Mouse (Mus musculus): Measurements from ENCODE around the gene Lrrtm3. TPM values are rescaled to one million over a fixed set of nuclear protein-coding genes. Genes with fewer than 3 reads are reported as not detected.

The Lrrtm3 gene
- polyA plus RNA-seq, 1 experiment from 2014 or later: 0.61 TPM

- Histone ChIP-seq H3K27ac (no peak overlapping the region), H3K4me1 (peaks cover 33% of the 10 kb centered on the region), H3K4me3 (replicated peaks) (no peak overlapping the region), H3K36me3 (no peaks in the 10 kb centered on the region), H3K9ac (no peak overlapping the region), H3K27me3 (peaks cover 52% of the 10 kb centered on the region), H3K9me3 (replicated peaks) (no peaks in the 10 kb centered on the region), H3K4me2 (no peak overlapping the region)
- WGBS: 63% methylated on average over 16 of the region's 16 CpGs
- ATAC-seq (replicated peaks; ENCODE audit: low FRiP score): no peak
Observed at GRCm38 (mm10) chr10:64086183-64086566, 3.9 kb downstream of the Lrrtm3 start.

- no peak overlapping the region for H3K4me3 ChIP-seq (replicated peaks)
- no peak overlapping the region for H3K27ac ChIP-seq
- H3K27me3 ChIP-seq: peaks cover 44% of the 10 kb centered on the region
- H3K9me3 ChIP-seq (replicated peaks): no peaks in the 10 kb centered on the region
- H3K4me1 ChIP-seq: peaks cover 22% of the 10 kb centered on the region
- H3K36me3 ChIP-seq: no peaks in the 10 kb centered on the region
- WGBS: 38% methylated on average over 4 of the region's 4 CpGs
- no peak overlapping the region for H3K4me2 ChIP-seq
- ATAC-seq (replicated peaks; ENCODE audit: low FRiP score): no peak
- H3K9ac ChIP-seq: no peak overlapping the region
Observed at GRCm38 (mm10) chr10:64084465-64084864, 5.6 kb downstream of the Lrrtm3 start.

DNA sequence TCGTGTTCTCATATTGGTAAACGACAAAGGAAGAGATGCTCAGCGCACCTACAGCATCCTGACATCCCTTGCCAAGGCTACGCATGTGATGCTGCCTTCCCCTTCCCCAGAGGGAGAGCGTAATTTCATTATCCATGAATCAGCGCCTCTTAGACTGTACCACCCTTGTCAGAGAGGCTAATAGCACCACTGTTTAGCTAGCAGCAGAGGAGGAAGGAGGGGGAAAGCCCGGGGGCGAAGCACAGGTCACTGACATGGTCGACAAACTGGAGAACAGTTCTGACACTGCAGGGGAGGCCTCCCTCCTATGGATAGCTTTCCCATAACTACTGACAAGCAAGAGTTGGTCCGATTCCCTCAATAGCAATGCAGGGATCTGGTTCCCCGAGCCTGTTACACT is 6.3 kb downstream of the Lrrtm3 start:
- WGBS: 53% methylated on average over 11 of the region's 11 CpGs
- peaks cover 40% of the 10 kb centered on the region for H3K27me3 ChIP-seq

DNA sequence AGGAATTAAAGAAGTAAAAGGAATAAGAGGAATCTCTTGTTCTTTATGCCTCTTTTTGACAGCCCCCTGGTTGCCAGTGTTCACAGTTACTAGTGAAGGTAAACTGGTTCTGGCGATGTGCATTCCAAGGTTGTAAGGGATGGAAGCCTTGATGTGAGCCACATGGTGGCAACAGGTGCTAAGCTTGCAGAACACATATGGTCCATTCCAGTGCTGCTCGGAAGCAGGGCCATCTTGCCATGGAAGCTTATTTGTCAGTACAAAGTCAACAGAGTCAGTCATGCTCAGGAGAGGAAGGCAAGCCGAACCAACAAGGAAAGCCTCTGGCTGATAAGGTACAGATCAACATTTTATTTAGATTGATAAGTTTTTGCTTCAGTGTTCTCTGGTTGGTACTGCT is 7.7 kb downstream of the Lrrtm3 start:
- Histone ChIP-seq H3K4me1 (peaks cover 12% of the 10 kb centered on the region), H3K4me2 (no peak overlapping the region), H3K9ac (no peak overlapping the region), H3K9me3 (replicated peaks) (no peaks in the 10 kb centered on the region), H3K27ac (no peak overlapping the region), H3K36me3 (no peaks in the 10 kb centered on the region), H3K4me3 (replicated peaks) (no peak overlapping the region), H3K27me3 (peaks cover 26% of the 10 kb centered on the region)
- ATAC-seq (replicated peaks; ENCODE audit: low FRiP score): no peak
- whole genome bisulfite sequencing: 71% methylated on average over 3 of the region's 3 CpGs

More for the DNA sequence above, 6.3 kb downstream of the Lrrtm3 start:
- H3K4me3 ChIP-seq (replicated peaks): no peak overlapping the region
- ATAC-seq (replicated peaks; ENCODE audit: low FRiP score): no peak
- no peaks in the 10 kb centered on the region for H3K36me3 ChIP-seq
- no peak overlapping the region for H3K27ac ChIP-seq
- H3K4me2 ChIP-seq: no peak overlapping the region
- no peaks in the 10 kb centered on the region for H3K9me3 ChIP-seq (replicated peaks)
- peaks cover 22% of the 10 kb centered on the region for H3K4me1 ChIP-seq
- no peak overlapping the region for H3K9ac ChIP-seq

GRCm38 (mm10) chr10:64076410-64077052 is 13.5 kb downstream of the Lrrtm3 start:
- Histone ChIP-seq H3K36me3 (no peaks in the 10 kb centered on the region), H3K9me3 (replicated peaks) (no peaks in the 10 kb centered on the region), H3K9ac (no peak overlapping the region), H3K27ac (no peak overlapping the region), H3K4me3 (replicated peaks) (no peak overlapping the region), H3K27me3 (peaks cover 5% of the 10 kb centered on the region; the same call in 1 of the 2 replicates), H3K4me2 (0 out of 2 replicates have a peak overlapping the region, but pooled peaks have one; percentile 2), H3K4me1 (0 out of 2 replicates have a peak, but pooled peaks cover 3% of the 10 kb centered on the region)
- ATAC-seq (replicated peaks; ENCODE audit: low FRiP score): no peak
- 39% methylated on average over 10 of the region's 10 CpGs for WGBS

- ATAC-seq (replicated peaks; ENCODE audit: low FRiP score): 0 out of 2 replicates have a peak, but pooled peaks have one; percentile 66
- H3K4me2 ChIP-seq: peak overlapping the region; percentile 2; the same call in 1 of the 2 replicates
- 23% methylated on average over 5 of the region's 5 CpGs for WGBS
- no peak overlapping the region for H3K9ac ChIP-seq
- 0 out of 2 replicates have a peak, but pooled peaks cover 3% of the 10 kb centered on the region for H3K4me1 ChIP-seq
- no peaks in the 10 kb centered on the region for H3K36me3 ChIP-seq
- no peak overlapping the region for H3K4me3 ChIP-seq (replicated peaks)
- no peak overlapping the region for H3K27ac ChIP-seq
- H3K27me3 ChIP-seq: peaks cover 4% of the 10 kb centered on the region; the same call in 1 of the 2 replicates
- H3K9me3 ChIP-seq (replicated peaks): no peaks in the 10 kb centered on the region
Observed at GRCm38 (mm10) chr10:64075944-64076343, 14.1 kb downstream of the Lrrtm3 start.

DNA sequence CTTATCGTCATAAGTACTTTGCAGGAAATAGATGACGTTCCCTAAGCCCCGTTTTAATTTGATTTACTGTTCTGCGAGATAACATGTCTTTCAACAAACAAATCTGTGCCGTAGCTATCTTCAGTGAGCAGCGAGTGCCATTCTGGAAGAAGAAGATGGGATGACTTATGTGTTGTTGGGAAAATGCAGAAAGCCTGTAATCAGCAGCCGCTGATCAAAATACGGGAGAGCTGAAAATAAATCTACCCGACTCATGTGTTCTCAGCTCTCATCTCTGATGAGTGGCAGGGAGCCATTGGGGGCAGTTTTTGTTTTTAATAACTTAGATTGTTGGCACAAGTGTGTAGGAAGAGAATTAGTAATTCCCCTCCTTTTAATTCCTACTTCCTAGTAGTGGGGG is 26.4 kb downstream of the Lrrtm3 start:
- H3K4me2 ChIP-seq: no peak overlapping the region
- H3K27ac ChIP-seq: no peak overlapping the region
- no peaks in the 10 kb centered on the region for H3K27me3 ChIP-seq
- no peaks in the 10 kb centered on the region for H3K36me3 ChIP-seq
- WGBS: 61% methylated on average over 9 of the region's 9 CpGs
- ATAC-seq (replicated peaks; ENCODE audit: low FRiP score): no peak
- no peaks in the 10 kb centered on the region for H3K4me1 ChIP-seq
- no peaks in the 10 kb centered on the region for H3K9me3 ChIP-seq (replicated peaks)
- H3K4me3 ChIP-seq (replicated peaks): no peak overlapping the region
- H3K9ac ChIP-seq: no peak overlapping the region

DNA sequence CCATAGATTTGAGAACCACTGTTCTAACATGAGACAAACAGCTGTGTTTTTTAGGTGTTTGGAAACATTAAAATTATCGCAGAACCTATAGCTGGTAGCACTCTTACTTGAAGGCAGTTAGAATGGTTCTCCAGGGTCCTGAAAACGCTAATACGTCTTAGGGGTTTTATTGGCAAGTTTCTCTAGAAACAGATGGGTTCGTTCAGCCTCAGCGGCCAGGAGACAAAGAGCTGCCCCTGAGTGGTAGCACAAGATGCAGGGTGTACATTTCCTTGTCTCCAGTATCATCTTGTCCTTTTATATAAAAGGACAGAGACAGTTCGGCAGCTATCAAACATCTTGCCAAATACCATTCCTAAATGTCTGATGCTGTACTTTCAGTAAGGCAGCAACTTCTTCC is 40.1 kb downstream of the Lrrtm3 start:
- no peaks in the 10 kb centered on the region for H3K4me1 ChIP-seq
- no peak overlapping the region for H3K27ac ChIP-seq
- ATAC-seq (replicated peaks; ENCODE audit: low FRiP score): no peak
- no peaks in the 10 kb centered on the region for H3K36me3 ChIP-seq
- WGBS: 61% methylated on average over 6 of the region's 6 CpGs
- no peaks in the 10 kb centered on the region for H3K27me3 ChIP-seq
- H3K4me3 ChIP-seq (replicated peaks): no peak overlapping the region
- H3K9ac ChIP-seq: no peak overlapping the region
- H3K9me3 ChIP-seq (replicated peaks): no peaks in the 10 kb centered on the region
- no peak overlapping the region for H3K4me2 ChIP-seq

DNA sequence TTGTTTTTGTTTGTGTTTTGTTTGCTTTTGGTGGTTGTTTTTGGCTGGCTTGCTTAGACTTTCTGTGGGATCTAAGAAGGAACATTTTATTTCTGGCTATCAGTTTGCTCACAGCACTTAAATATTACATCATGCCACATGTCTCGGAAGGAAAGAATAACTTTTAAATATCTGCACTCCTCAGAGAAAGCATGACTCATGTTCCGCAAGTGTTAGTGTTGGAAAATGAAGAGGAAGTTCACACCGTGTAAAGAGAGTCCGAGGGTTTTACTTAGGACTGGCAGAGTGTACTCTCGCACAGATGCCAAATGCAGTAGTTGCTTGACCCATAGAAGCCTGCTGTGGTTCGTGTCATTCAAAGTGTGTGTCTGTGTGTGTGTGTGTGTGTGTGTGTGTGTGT is 40.9 kb downstream of the Lrrtm3 start:
- H3K4me3 ChIP-seq (replicated peaks): no peak overlapping the region
- 70% methylated on average over 6 of the region's 6 CpGs for WGBS
- no peak overlapping the region for H3K4me2 ChIP-seq
- H3K27me3 ChIP-seq: no peaks in the 10 kb centered on the region
- H3K4me1 ChIP-seq: no peaks in the 10 kb centered on the region
- no peaks in the 10 kb centered on the region for H3K36me3 ChIP-seq
- ATAC-seq (replicated peaks; ENCODE audit: low FRiP score): no peak
- H3K27ac ChIP-seq: no peak overlapping the region
- H3K9me3 ChIP-seq (replicated peaks): no peaks in the 10 kb centered on the region
- no peak overlapping the region for H3K9ac ChIP-seq

DNA sequence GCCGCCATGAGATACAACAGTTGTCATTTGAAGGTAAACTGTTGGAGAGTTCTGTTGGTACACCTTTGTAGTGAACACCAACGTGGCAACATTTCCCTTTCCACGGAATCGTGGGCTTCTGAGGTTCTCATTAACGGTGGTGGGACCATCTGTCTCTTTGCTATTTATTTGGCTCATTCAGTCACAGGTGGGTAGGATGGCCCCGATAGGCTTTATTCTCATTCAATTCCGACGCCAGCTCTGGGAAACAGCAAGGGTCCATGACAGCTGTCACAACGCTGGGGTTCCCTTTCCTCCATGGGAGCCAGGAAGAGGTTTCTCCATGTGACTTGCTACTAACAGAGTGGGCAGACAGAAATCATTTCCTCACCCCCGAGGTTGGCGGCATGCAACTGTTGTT is 48.2 kb downstream of the Lrrtm3 start:
- no peak for ATAC-seq (replicated peaks; ENCODE audit: low FRiP score)

DNA sequence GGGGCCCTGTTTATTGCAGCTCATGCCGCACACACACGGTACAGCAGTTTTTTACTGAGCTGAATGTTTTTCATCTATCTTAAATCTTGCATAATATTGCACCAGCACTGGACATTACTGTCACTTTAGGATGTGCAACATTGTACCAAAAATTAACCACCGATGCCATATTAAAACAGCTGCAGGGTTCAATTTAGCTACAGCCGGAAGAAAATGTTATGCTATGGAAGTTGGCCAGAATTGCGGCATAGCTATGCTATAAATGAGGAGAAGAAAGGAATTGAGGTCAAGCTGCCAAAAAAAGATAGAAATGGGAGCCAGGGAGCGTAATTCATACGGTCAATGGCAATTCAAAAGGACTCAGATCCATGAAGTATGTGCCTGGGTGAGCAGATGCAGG is 48.9 kb downstream of the Lrrtm3 start:
- 72% methylated on average over 7 of the region's 7 CpGs for WGBS
- 0 out of 2 replicates have a peak, but pooled peaks cover 3% of the 10 kb centered on the region for H3K4me1 ChIP-seq
- no peak for ATAC-seq (replicated peaks; ENCODE audit: low FRiP score)

More for the DNA sequence above, 48.2 kb downstream of the Lrrtm3 start:
- Histone ChIP-seq H3K4me1 (0 out of 2 replicates have a peak, but pooled peaks cover 3% of the 10 kb centered on the region), H3K36me3 (no peaks in the 10 kb centered on the region), H3K4me2 (no peak overlapping the region), H3K27me3 (no peaks in the 10 kb centered on the region), H3K4me3 (replicated peaks) (no peak overlapping the region), H3K9me3 (replicated peaks) (no peaks in the 10 kb centered on the region), H3K9ac (no peak overlapping the region), H3K27ac (no peak overlapping the region)
- 80% methylated on average over 11 of the region's 11 CpGs for WGBS

GRCm38 (mm10) chr10:64039760-64040535 is 50.1 kb downstream of the Lrrtm3 start:
- Histone ChIP-seq H3K27me3 (no peaks in the 10 kb centered on the region), H3K9ac (no peak overlapping the region), H3K36me3 (no peaks in the 10 kb centered on the region), H3K4me3 (replicated peaks) (no peak overlapping the region), H3K27ac (no peak overlapping the region), H3K4me2 (no peak overlapping the region), H3K9me3 (replicated peaks) (no peaks in the 10 kb centered on the region), H3K4me1 (0 out of 2 replicates have a peak, but pooled peaks cover 3% of the 10 kb centered on the region)
- no peak for ATAC-seq (replicated peaks; ENCODE audit: low FRiP score)
- WGBS: 63% methylated on average over 17 of the region's 17 CpGs

More for the DNA sequence above, 48.9 kb downstream of the Lrrtm3 start:
- Histone ChIP-seq H3K4me3 (replicated peaks) (no peak overlapping the region), H3K27me3 (no peaks in the 10 kb centered on the region), H3K27ac (no peak overlapping the region), H3K9me3 (replicated peaks) (no peaks in the 10 kb centered on the region), H3K9ac (no peak overlapping the region), H3K36me3 (no peaks in the 10 kb centered on the region), H3K4me2 (no peak overlapping the region)

All from kidney, embryonic 15.5 days (tissue).